Mouse (Mus musculus) cerebellum, postnatal 10 days (tissue): ENCODE results near the gene Pold4.

Experiments
- DNase-seq, 2 experiments: peaks; one replicate each; pipeline ENCODE4 v3.0.0; 2021; ENCODE audit warnings: mixed read lengths in 2 of 2

Gene Pold4

DNA sequence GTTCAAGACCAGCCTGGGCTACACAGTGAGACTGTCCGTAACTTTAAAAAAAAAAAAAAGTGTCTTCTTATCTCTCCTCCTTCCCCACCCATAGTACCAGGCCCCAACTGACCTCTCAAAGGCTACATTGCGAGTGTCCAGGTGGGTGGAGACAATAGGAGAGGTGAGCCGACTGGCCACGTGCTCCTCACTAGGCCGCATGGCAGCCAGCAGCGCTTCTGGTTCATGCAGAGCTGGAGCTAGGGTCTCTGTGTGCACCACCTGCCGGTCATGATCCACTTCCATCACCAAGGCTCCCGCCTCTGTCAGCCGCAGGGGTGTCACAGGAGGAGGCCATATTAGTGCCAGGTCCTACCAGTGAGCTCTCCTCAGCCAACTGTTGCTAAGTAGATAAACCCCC lies 48.7 kb downstream of the Pold4 start:
- DNase-seq = no peak

DNA sequence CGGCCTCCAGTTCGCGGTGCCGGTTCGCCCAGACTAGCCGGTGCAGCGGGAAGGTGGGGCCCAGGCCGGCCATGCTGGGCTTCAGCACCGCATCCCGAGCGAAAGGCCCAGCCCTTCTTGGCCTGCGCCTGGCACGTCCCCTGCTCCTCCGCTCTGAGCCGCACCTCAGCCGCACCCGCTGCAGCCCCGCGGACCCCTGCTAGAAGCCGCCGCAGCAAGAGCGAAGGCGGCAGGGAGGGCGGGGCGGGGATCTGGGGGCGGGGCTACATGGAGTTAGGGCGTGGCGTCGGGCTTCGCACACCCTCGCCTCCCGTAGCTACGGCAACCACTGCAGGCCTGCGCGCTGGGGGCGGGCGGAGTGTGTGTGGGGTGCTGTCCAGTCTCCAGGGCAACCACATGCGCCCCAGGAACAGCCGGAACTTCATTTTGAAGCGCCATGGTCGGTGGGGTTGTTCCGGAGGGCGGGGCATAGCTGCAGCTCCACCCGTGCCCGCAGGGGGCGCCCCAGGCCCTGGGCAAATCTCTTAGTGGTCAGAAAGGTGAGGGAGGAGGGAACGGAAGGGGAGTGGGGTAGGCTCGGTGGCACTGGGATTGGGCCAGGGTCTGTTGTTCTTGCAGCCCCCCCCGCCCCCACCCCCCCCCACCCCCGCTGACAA lies 51.3 kb downstream of the Pold4 start, which contains the start of gene Ankrd13d:
Gene Ankrd13d, minus strand, starts transcription at position 240 of the 656 bp plus-strand sequence.
- DNase-seq = peak; percentile 88 to 94
